Mouse (Mus musculus) CH12.LX (cell line): ENCODE measurements at regions not wholly inside any gene's neighbourhood (a gene's known extent, or its start where the extent isn't known, plus 50 kb on each side); places are given as distances from the start of the nearest gene placed in this dataset.

Experiments
- DNase-seq: peaks from one replicate; pipeline ENCODE4 v3.0.0-alpha.2; 2013; ENCODE audit errors: extremely low read depth
- H3K27ac ChIP-seq: 2 replicates; pipeline ENCODE4 v1.5.1; 2012; ENCODE audit warnings: low read depth, mild to moderate bottlenecking, control low read depth, moderate library complexity; ENCODE audit not compliant: insufficient read depth
- H3K27me3 ChIP-seq: replicated peaks from 2 replicates; pipeline ENCODE3; 2012; ENCODE audit warnings: inconsistent platforms
- H3K36me3 ChIP-seq, 2 experiments: replicated peaks in 1 of 2; 2 replicates each; pipeline versions ENCODE3 to v1.6.1; 2012; ENCODE audit warnings: inconsistent platforms in 1 of 2, low read length in 1 of 2, mild to moderate bottlenecking in 1 of 2, mixed read lengths in 1 of 2, moderate library complexity in 1 of 2; ENCODE audit not compliant: control insufficient read depth in 1 of 2, insufficient read depth in 1 of 2
- H3K4me1 ChIP-seq, 2 experiments: 2 replicates each; pipeline ENCODE4 v1.6.1; 2012; ENCODE audit warnings: inconsistent platforms in 1 of 2, moderate library complexity in 1 of 2; ENCODE audit not compliant: insufficient read depth in 2 of 2, control insufficient read depth in 1 of 2
- H3K4me2 ChIP-seq: 2 replicates; pipeline ENCODE4 v1.6.1; 2012; ENCODE audit warnings: low read depth, mild to moderate bottlenecking, control low read depth; ENCODE audit not compliant: poor library complexity, insufficient read depth, severe bottlenecking
- H3K4me3 ChIP-seq, 3 experiments: fragments of 150-350 bp in 1 of 3; sonication (generic) in 1 of 3; replicated peaks in 1 of 3; 2 replicates each; pipeline versions ENCODE3 to v1.5.1; 2011 to 2012; ENCODE audit warnings: low read depth in 2 of 3, low read length in 2 of 3, mild to moderate bottlenecking in 2 of 3, moderate library complexity in 2 of 3, control low read depth in 1 of 3, improper control_type of control experiment in 1 of 3, inconsistent platforms in 1 of 3, mixed read lengths in 1 of 3; ENCODE audit not compliant: poor library complexity in 1 of 3
- H3K79me2 ChIP-seq: replicated peaks from 2 replicates; pipeline ENCODE4 v1.6.1; 2012; ENCODE audit warnings: mild to moderate bottlenecking, moderate library complexity; ENCODE audit not compliant: control insufficient read depth, poor library complexity, insufficient read depth, severe bottlenecking; ENCODE audit errors: extremely low read depth
- H3K9ac ChIP-seq: 2 replicates; pipeline ENCODE4 v1.6.1; 2012; ENCODE audit warnings: low read depth, mild to moderate bottlenecking, control low read depth, moderate library complexity; ENCODE audit not compliant: insufficient read depth
- H3K9me3 ChIP-seq: replicated peaks from 2 replicates; pipeline ENCODE3; 2012; ENCODE audit warnings: low read length, inconsistent platforms, mixed read lengths
- CHD1 ChIP-seq: IDR thresholded peaks from 2 replicates; pipeline ENCODE4 v1.6.1; 2012; ENCODE audit warnings: low read depth, low read length, improper control_type of control experiment, inconsistent platforms
- CHD2 ChIP-seq: IDR thresholded peaks from 2 replicates; pipeline ENCODE4 v1.6.1; 2011; ENCODE audit warnings: low read length, improper control_type of control experiment
- CTCF ChIP-seq, 2 experiments: IDR thresholded peaks in 1 of 2; conservative IDR thresholded peaks in 1 of 2; 2 replicates each; pipeline ENCODE4 v1.5.1; 2011 to 2012; ENCODE audit warnings: low read depth in 2 of 2, low read length in 2 of 2, improper control_type of control experiment in 1 of 2, inconsistent platforms in 1 of 2, mild to moderate bottlenecking in 1 of 2, moderate library complexity in 1 of 2
- E2F4 ChIP-seq: IDR thresholded peaks from 2 replicates; pipeline ENCODE4 v1.6.1; 2011; ENCODE audit warnings: low read depth, low read length, improper control_type of control experiment; ENCODE audit not compliant: insufficient replicate concordance
- EP300 ChIP-seq: IDR thresholded peaks from 2 replicates; pipeline ENCODE4 v1.6.1; 2011; ENCODE audit warnings: low read length, improper control_type of control experiment
- HCFC1 ChIP-seq: IDR thresholded peaks from 2 replicates; pipeline ENCODE4 v1.6.1; 2012; ENCODE audit warnings: low read depth, mild to moderate bottlenecking, inconsistent platforms, low read length, improper control_type of control experiment
- IRF4 ChIP-seq: IDR thresholded peaks from 2 replicates; pipeline ENCODE4 v1.6.1; 2014; ENCODE audit warnings: low read depth, mild to moderate bottlenecking, inconsistent platforms, low read length, improper control_type of control experiment
- JUN ChIP-seq: IDR thresholded peaks from 2 replicates; pipeline ENCODE4 v1.6.1; 2011; ENCODE audit warnings: low read depth, mild to moderate bottlenecking, low read length, improper control_type of control experiment, moderate library complexity; ENCODE audit not compliant: insufficient read depth
- JUND ChIP-seq: conservative IDR thresholded peaks from 2 replicates; pipeline ENCODE4 v1.6.1; 2011; ENCODE audit warnings: low read depth, low read length, improper control_type of control experiment
- MEF2A ChIP-seq: IDR thresholded peaks from 2 replicates; pipeline ENCODE4 v1.6.1; 2014; ENCODE audit warnings: low read depth, mild to moderate bottlenecking, inconsistent platforms, low read length, improper control_type of control experiment, borderline replicate concordance
- MXI1 ChIP-seq: IDR thresholded peaks from 2 replicates; pipeline ENCODE4 v1.6.1; 2011; ENCODE audit warnings: mild to moderate bottlenecking, low read depth, low read length, improper control_type of control experiment
- MYC ChIP-seq: IDR thresholded peaks from 2 replicates; pipeline ENCODE4 v1.6.1; 2011; ENCODE audit warnings: low read depth, mild to moderate bottlenecking, improper control_type of control experiment, low read length
- PAX5 ChIP-seq: IDR thresholded peaks from 2 replicates; pipeline ENCODE4 v1.6.1; 2012; ENCODE audit warnings: low read length, inconsistent platforms, mixed read lengths
- POLR2A ChIP-seq: IDR thresholded peaks from 2 replicates; pipeline ENCODE4 v1.6.1; 2011; ENCODE audit warnings: low read depth, mild to moderate bottlenecking, improper control_type of control experiment, low read length
- RAD21 ChIP-seq: IDR thresholded peaks from 2 replicates; pipeline ENCODE4 v1.6.1; 2011; ENCODE audit warnings: low read depth, mild to moderate bottlenecking, low read length, improper control_type of control experiment, moderate library complexity
- RCOR1 ChIP-seq: conservative IDR thresholded peaks from 2 replicates; pipeline ENCODE4 v1.6.1; 2012; ENCODE audit warnings: low read depth, mild to moderate bottlenecking, inconsistent platforms, low read length, improper control_type of control experiment
- SMC3 ChIP-seq: IDR thresholded peaks from 2 replicates; pipeline ENCODE4 v1.6.1; 2011; ENCODE audit warnings: low read depth, low read length, improper control_type of control experiment
- TCF12 ChIP-seq: IDR thresholded peaks from 2 replicates; pipeline ENCODE4 v1.6.1; 2014; ENCODE audit warnings: low read depth, mild to moderate bottlenecking, inconsistent platforms, low read length, improper control_type of control experiment
- UBTF ChIP-seq: IDR thresholded peaks from 2 replicates; pipeline ENCODE4 v1.6.1; 2012; ENCODE audit warnings: low read depth, mild to moderate bottlenecking, inconsistent platforms, low read length, improper control_type of control experiment, moderate library complexity
- USF1 ChIP-seq: IDR thresholded peaks from 2 replicates; pipeline ENCODE4 v1.6.1; 2014; ENCODE audit warnings: low read depth, mild to moderate bottlenecking, inconsistent platforms, low read length, improper control_type of control experiment
- ZC3H11A ChIP-seq: IDR thresholded peaks from 2 replicates; pipeline ENCODE4 v1.6.1; 2012; ENCODE audit warnings: low read depth, mild to moderate bottlenecking, inconsistent platforms, low read length, improper control_type of control experiment
- dilution Hi-C: fragments of 300-500 bp; cut with MboI; formaldehyde crosslinking; loops from 2 replicates; pipeline ENCODE4 v1.14.3; 2020; ENCODE audit warnings: low sequenced_read_pairs; ENCODE audit not compliant: extremely low pct_unique_long_range_greater_than_20kb, extremely low pct_ligation_motif_present
- in situ Hi-C: fragments of 300-500 bp; cut with MboI; formaldehyde crosslinking; loops from 3 replicates; pipeline ENCODE4 v1.14.3; 2019; ENCODE audit warnings: low sequenced_read_pairs, low pct_ligation_motif_present, low pct_unique_long_range_greater_than_20kb, mixed read lengths

GRCm38 (mm10) chr15:10011289-10012234 lies 165.5 kb upstream of the Prlr start:
- no peak for TF ChIP-seq POLR2A
- no peak for TF ChIP-seq JUN
- no peak for TF ChIP-seq SMC3
- TF ChIP-seq MYC, result no peak
- TF ChIP-seq ZC3H11A, result no peak
- no peak for TF ChIP-seq RAD21
- TF ChIP-seq PAX5, result no peak
- no peak for TF ChIP-seq MXI1
- no peak for TF ChIP-seq CHD1
- TF ChIP-seq MEF2A, result no peak
- TF ChIP-seq RCOR1, result no peak
- no peak for TF ChIP-seq JUND
- TF ChIP-seq USF1, result no peak
- TF ChIP-seq IRF4, result no peak
- TF ChIP-seq CTCF (conservative IDR thresholded peaks at IDR 0.05 in 1 of 2, IDR thresholded peaks at IDR 0.05 in 1 of 2; ENCODE audit: low read depth in 2 of 2, low read length in 2 of 2), result no peak
- TF ChIP-seq HCFC1, result no peak
- TF ChIP-seq CHD2, result no peak
- no peak for TF ChIP-seq TCF12
- TF ChIP-seq UBTF, result no peak
- TF ChIP-seq EP300, result no peak
- Histone ChIP-seq H3K27ac (no peak overlapping the region), H3K9ac (no peak overlapping the region), H3K36me3 (no peaks in the 10 kb centered on the region), H3K4me3 (no peak overlapping the region), H3K4me1 (peaks cover 0 to 7% of the 10 kb centered on the region in 2 experiments; a peak in 1 of 4 replicates), H3K79me2 (no peaks in the 10 kb centered on the region), H3K27me3 (no peaks in the 10 kb centered on the region), H3K4me2 (no peak overlapping the region), H3K9me3 (no peaks in the 10 kb centered on the region)
- in situ Hi-C loops, result no loop called here
- DNase-seq, result no peak
- dilution Hi-C loops, result no loop called here

DNA sequence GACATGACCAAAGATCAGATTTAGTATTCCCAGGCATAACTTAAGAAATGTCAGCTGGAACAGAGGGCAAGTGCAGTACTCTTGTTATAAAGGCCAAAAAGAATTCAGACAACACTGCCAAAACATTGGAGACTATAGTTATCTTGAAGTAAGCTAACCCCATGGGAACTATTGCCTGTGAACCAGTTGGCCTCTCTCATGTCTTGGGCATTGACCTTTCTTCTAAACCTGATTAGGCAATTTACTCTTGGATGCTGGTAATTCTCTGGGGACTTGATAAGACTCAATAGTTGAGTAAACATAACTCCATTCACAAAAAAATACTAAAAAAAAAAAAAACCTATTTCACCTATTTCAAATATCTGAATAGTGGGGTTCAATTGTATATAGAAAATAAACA lies 159.8 kb upstream of the Prlr start:
- H3K36me3 ChIP-seq, result no peaks in the 10 kb centered on the region
- no peaks in the 10 kb centered on the region for H3K4me1 ChIP-seq
- dilution Hi-C loops, result no loop called here
- no peak for DNase-seq
- no peaks in the 10 kb centered on the region for H3K79me2 ChIP-seq
- no peak overlapping the region for H3K9ac ChIP-seq
- TF ChIP-seq E2F4 (no peak), CHD2 (no peak)
- TF ChIP-seq, all 38 proteins: peak for 0
- Histone ChIP-seq H3K9me3 (no peaks in the 10 kb centered on the region), H3K4me3 (no peak overlapping the region), H3K27ac (no peak overlapping the region), H3K27me3 (no peaks in the 10 kb centered on the region), H3K4me2 (no peak overlapping the region)
- in situ Hi-C loops, result no loop called here
